Mouse (Mus musculus) layer of hippocampus, adult 9-11 months (tissue): Measurements from ENCODE around the gene Snrnp27.

ENCODE experiments used
- DNase-seq: peaks from one replicate; pipeline ENCODE4 v3.0.0; 2022

Gene Snrnp27

GRCm38 (mm10) chr6:86660161-86660877, 24.0 kb downstream of the Snrnp27 start:
- DNase-seq = no peak

- DNase-seq = no peak
Measured at GRCm38 (mm10) chr6:86658501-86658900, 25.8 kb downstream of the Snrnp27 start.

GRCm38 (mm10) chr6:86654270-86654916, 29.9 kb downstream of the Snrnp27 start:
- DNase-seq = no peak

- no peak for DNase-seq
Measured at GRCm38 (mm10) chr6:86653026-86653425, 31.3 kb downstream of the Snrnp27 start.

GRCm38 (mm10) chr6:86646143-86646542, 38.2 kb downstream of the Snrnp27 start:
- no peak for DNase-seq

- no peak for DNase-seq
Measured at GRCm38 (mm10) chr6:86645551-86645950, 38.8 kb downstream of the Snrnp27 start.

GRCm38 (mm10) chr6:86644775-86645400, 39.4 kb downstream of the Snrnp27 start:
- DNase-seq = no peak

GRCm38 (mm10) chr6:86641716-86642115, 42.6 kb downstream of the Snrnp27 start:
- no peak for DNase-seq

GRCm38 (mm10) chr6:86640776-86641175, 43.5 kb downstream of the Snrnp27 start:
- DNase-seq = no peak

- no peak for DNase-seq
Measured at GRCm38 (mm10) chr6:86640161-86640560, 44.2 kb downstream of the Snrnp27 start.

GRCm38 (mm10) chr6:86639180-86640160, 44.9 kb downstream of the Snrnp27 start:
- no peak for DNase-seq

- DNase-seq = no peak
Measured at GRCm38 (mm10) chr6:86638434-86638833, 45.9 kb downstream of the Snrnp27 start.

GRCm38 (mm10) chr6:86637860-86638259, 46.5 kb downstream of the Snrnp27 start:
- no peak for DNase-seq

GRCm38 (mm10) chr6:86637171-86637835, 47.0 kb downstream of the Snrnp27 start:
- no peak for DNase-seq

- no peak for DNase-seq
Measured at GRCm38 (mm10) chr6:86636495-86636894, 47.8 kb downstream of the Snrnp27 start.

GRCm38 (mm10) chr6:86630141-86630540, 54.2 kb downstream of the Snrnp27 start:
- no peak for DNase-seq

GRCm38 (mm10) chr6:86627946-86628345, 56.4 kb downstream of the Snrnp27 start, which contains the start of gene Asprv1:
Asprv1 (plus strand) TSS chr6:86628164.
- no peak for DNase-seq
